Mouse (Mus musculus): ENCODE results near the gene Hexim1. TPM values are rescaled to one million over a fixed set of nuclear protein-coding genes. Genes with fewer than 3 reads are reported as not detected.

The Hexim1 gene
- polyA plus RNA-seq (2012; rRNA removed), result 8.4 and 11.4 TPM in 2 replicates
- 2.4 and 2.6 TPM in 2 replicates for polyA plus RNA-seq (2014; fragmentation: Nextera tagmentation; extraction: Ambion mirVana)

GRCm38 (mm10) chr11:103116008-103116818 is at the start of gene Hexim1:
Hexim1 (plus strand) TSS chr11:103116231.
- Histone ChIP-seq H3K27ac (peak within 1 kb of the TSS; percentile 90), H3K27me3 (ENCODE audit: control insufficient read depth, insufficient read depth, low read length) (no peaks in the 10 kb centered on the region; the same call in 1 of the 2 replicates), H3K4me3 (ENCODE audit: insufficient read depth in 1 of 2, low read depth in 2 of 2, low read length in 2 of 2) (peak within 1 kb of the TSS; percentile 86 to 91), H3K4me1 (replicated peaks; ENCODE audit: control insufficient read depth in 2 of 2, insufficient read depth in 2 of 2, low read length in 1 of 2) (peaks cover 17 to 23% of the 10 kb centered on the region in 2 experiments), H3K9me3 (ENCODE audit: control insufficient read depth, low read length) (no peaks in the 10 kb centered on the region), H3K9ac (replicated peaks) (peak within 1 kb of the TSS; percentile 88), H3K4me2 (ENCODE audit: low read depth) (peak within 1 kb of the TSS; percentile 100), H3K36me3 (replicated peaks; ENCODE audit: control insufficient read depth, insufficient read depth, low read depth) (no peaks in the 10 kb centered on the region)
- under 1% methylated on average over 53 of the region's 53 CpGs for WGBS (ENCODE audit: insufficient replicate concordance)
- DNase-seq (ENCODE audit: low read depth in 3 of 3, low spot score in 3 of 3) (peak; percentile 99 to 100 (median 99)), ATAC-seq (ENCODE audit: insufficient read depth) (peak; percentile 91)
- TF ChIP-seq CTCF (IDR thresholded peaks at IDR 0.05; ENCODE audit: low read depth), result no peak

- DNase-seq (ENCODE audit: low read depth in 3 of 3, low spot score in 3 of 3), result no peak
- 88% methylated on average over 6 of the region's 6 CpGs for WGBS (ENCODE audit: insufficient replicate concordance)
Measured at GRCm38 (mm10) chr11:103067051-103067361, 49.0 kb upstream of the Hexim1 start.

GRCm38 (mm10) chr11:103067457-103068001 is 48.5 kb upstream of the Hexim1 start:
- H3K27me3 ChIP-seq (ENCODE audit: control insufficient read depth, insufficient read depth, low read length), result no peaks in the 10 kb centered on the region
- no peak overlapping the region for H3K9ac ChIP-seq (replicated peaks)
- no peak overlapping the region for H3K4me2 ChIP-seq (ENCODE audit: low read depth)
- 83% methylated on average over 8 of the region's 8 CpGs for WGBS (ENCODE audit: insufficient replicate concordance)
- no peaks in the 10 kb centered on the region for H3K9me3 ChIP-seq (ENCODE audit: control insufficient read depth, low read length)
- TF ChIP-seq CTCF (IDR thresholded peaks at IDR 0.05; ENCODE audit: low read depth) (no peak), EP300 (IDR thresholded peaks at IDR 0.05; ENCODE audit: low read depth) (no peak)
- no peak overlapping the region for H3K4me3 ChIP-seq (ENCODE audit: insufficient read depth in 1 of 2, low read depth in 2 of 2, low read length in 2 of 2)
- H3K27ac ChIP-seq, result no peak overlapping the region
- no peak for ATAC-seq (ENCODE audit: insufficient read depth)
- DNase-seq (ENCODE audit: low read depth in 3 of 3, low spot score in 3 of 3), result no peak
- no peaks in the 10 kb centered on the region for H3K4me1 ChIP-seq (replicated peaks; ENCODE audit: control insufficient read depth in 2 of 2, insufficient read depth in 2 of 2, low read length in 1 of 2)
- peaks cover 40% of the 10 kb centered on the region for H3K36me3 ChIP-seq (replicated peaks; ENCODE audit: control insufficient read depth, insufficient read depth, low read depth)

More at GRCm38 (mm10) chr11:103067051-103067361, 49.0 kb upstream of the Hexim1 start:
- H3K4me1 ChIP-seq (replicated peaks; ENCODE audit: control insufficient read depth in 2 of 2, insufficient read depth in 2 of 2, low read length in 1 of 2), result no peaks in the 10 kb centered on the region
- H3K36me3 ChIP-seq (replicated peaks; ENCODE audit: control insufficient read depth, insufficient read depth, low read depth), result peaks cover 40% of the 10 kb centered on the region
- no peaks in the 10 kb centered on the region for H3K9me3 ChIP-seq (ENCODE audit: control insufficient read depth, low read length)
- no peak overlapping the region for H3K4me2 ChIP-seq (ENCODE audit: low read depth)
- H3K27me3 ChIP-seq (ENCODE audit: control insufficient read depth, insufficient read depth, low read length), result no peaks in the 10 kb centered on the region
- ATAC-seq (ENCODE audit: insufficient read depth), result no peak
- TF ChIP-seq EP300 (IDR thresholded peaks at IDR 0.05; ENCODE audit: low read depth), result no peak
- no peak for TF ChIP-seq CTCF (IDR thresholded peaks at IDR 0.05; ENCODE audit: low read depth)
- no peak overlapping the region for H3K9ac ChIP-seq (replicated peaks)
- H3K27ac ChIP-seq, result no peak overlapping the region
- no peak overlapping the region for H3K4me3 ChIP-seq (ENCODE audit: insufficient read depth in 1 of 2, low read depth in 2 of 2, low read length in 2 of 2)

DNA sequence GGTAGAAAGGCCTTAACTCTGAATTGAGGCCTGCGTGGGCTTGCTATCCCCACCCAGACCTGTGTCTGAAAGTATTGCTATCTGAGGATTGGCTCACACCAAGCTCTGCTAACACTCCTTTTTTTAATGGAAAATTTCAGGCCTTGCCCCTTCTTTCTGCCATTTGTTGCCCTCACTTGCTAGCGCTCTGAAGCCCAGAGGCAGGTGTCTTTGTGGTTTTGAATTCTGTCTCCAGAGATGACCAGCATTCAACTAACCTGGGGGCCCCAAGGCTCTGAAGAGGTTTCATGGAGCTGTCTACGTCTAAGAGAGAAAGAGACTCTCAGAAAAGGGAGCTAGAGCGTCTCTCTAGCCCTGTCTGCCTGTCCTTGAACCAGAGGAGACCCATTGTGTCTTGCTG is 47.8 kb upstream of the Hexim1 start:
- no peak for TF ChIP-seq EP300 (IDR thresholded peaks at IDR 0.05; ENCODE audit: low read depth)
- TF ChIP-seq CTCF (IDR thresholded peaks at IDR 0.05; ENCODE audit: low read depth), result no peak
- WGBS (ENCODE audit: insufficient replicate concordance), result 83% methylated on average over 4 of the region's 4 CpGs
- no peak overlapping the region for H3K4me3 ChIP-seq (ENCODE audit: insufficient read depth in 1 of 2, low read depth in 2 of 2, low read length in 2 of 2)

GRCm38 (mm10) chr11:103068884-103069283 is 47.1 kb upstream of the Hexim1 start:
- Histone ChIP-seq H3K4me3 (ENCODE audit: insufficient read depth in 1 of 2, low read depth in 2 of 2, low read length in 2 of 2) (no peak overlapping the region), H3K27me3 (ENCODE audit: control insufficient read depth, insufficient read depth, low read length) (no peaks in the 10 kb centered on the region), H3K4me2 (ENCODE audit: low read depth) (no peak overlapping the region), H3K27ac (no peak overlapping the region), H3K9ac (replicated peaks) (no peak overlapping the region), H3K9me3 (ENCODE audit: control insufficient read depth, low read length) (no peaks in the 10 kb centered on the region), H3K36me3 (replicated peaks; ENCODE audit: control insufficient read depth, insufficient read depth, low read depth) (peaks cover 29% of the 10 kb centered on the region), H3K4me1 (replicated peaks; ENCODE audit: control insufficient read depth in 2 of 2, insufficient read depth in 2 of 2, low read length in 1 of 2) (no peaks in the 10 kb centered on the region)
- TF ChIP-seq EP300 (IDR thresholded peaks at IDR 0.05; ENCODE audit: low read depth), result no peak
- no peak for TF ChIP-seq CTCF (IDR thresholded peaks at IDR 0.05; ENCODE audit: low read depth)
- no peak for DNase-seq (ENCODE audit: low read depth in 3 of 3, low spot score in 3 of 3)
- WGBS (ENCODE audit: insufficient replicate concordance), result 90% methylated on average over 11 of the region's 11 CpGs
- ATAC-seq (ENCODE audit: insufficient read depth), result no peak

More for the DNA sequence above, 47.8 kb upstream of the Hexim1 start:
- no peaks in the 10 kb centered on the region for H3K9me3 ChIP-seq (ENCODE audit: control insufficient read depth, low read length)
- H3K27me3 ChIP-seq (ENCODE audit: control insufficient read depth, insufficient read depth, low read length), result no peaks in the 10 kb centered on the region
- no peaks in the 10 kb centered on the region for H3K4me1 ChIP-seq (replicated peaks; ENCODE audit: control insufficient read depth in 2 of 2, insufficient read depth in 2 of 2, low read length in 1 of 2)
- ATAC-seq (ENCODE audit: insufficient read depth) (no peak), DNase-seq (ENCODE audit: low read depth in 3 of 3, low spot score in 3 of 3) (no peak)
- H3K36me3 ChIP-seq (replicated peaks; ENCODE audit: control insufficient read depth, insufficient read depth, low read depth), result peaks cover 35% of the 10 kb centered on the region
- H3K27ac ChIP-seq, result no peak overlapping the region
- no peak overlapping the region for H3K9ac ChIP-seq (replicated peaks)
- no peak overlapping the region for H3K4me2 ChIP-seq (ENCODE audit: low read depth)

Measured in liver, embryonic 14.5 days (tissue).